Mouse (Mus musculus): Measurements from ENCODE around the gene Trim67. TPM values are rescaled to one million over a fixed set of nuclear protein-coding genes. Genes with fewer than 3 reads are reported as not detected.
A peak's percentile ranks its signal among the peaks of the same experiment; 100 is the strongest.
"Not testable (repeated sequence)": the region's sequence is repeated elsewhere in the genome, so short reads cannot be mapped to it uniquely, and the experiment has no call there.

Trim67 gene
- polyA plus RNA-seq, 1 experiment from 2014 or later: 29.6 TPM

GRCm38 (mm10) chr8:124836907-124837306 lies 44.0 kb downstream of the Trim67 start:
- H3K4me1 ChIP-seq (replicated peaks): 0 out of 2 replicates have a peak, but pooled peaks cover 7% of the 10 kb centered on the region
- H3K27me3 ChIP-seq: no peaks in the 10 kb centered on the region
- 87% methylated on average over 2 of the region's 2 CpGs for WGBS
- no peak overlapping the region for H3K4me2 ChIP-seq
- no peak overlapping the region for H3K4me3 ChIP-seq
- H3K27ac ChIP-seq (replicated peaks): no peak overlapping the region
- no peak for ATAC-seq (ENCODE audit: low FRiP score, low read depth)
- peaks cover 29% of the 10 kb centered on the region for H3K36me3 ChIP-seq
- no peak overlapping the region for H3K9ac ChIP-seq
- H3K9me3 ChIP-seq: no peaks in the 10 kb centered on the region

GRCm38 (mm10) chr8:124837956-124838355 lies 45.1 kb downstream of the Trim67 start:
- Histone ChIP-seq H3K36me3 (peaks cover 29% of the 10 kb centered on the region), H3K4me3 (no peak overlapping the region), H3K9me3 (no peaks in the 10 kb centered on the region), H3K4me1 (replicated peaks) (0 out of 2 replicates have a peak, but pooled peaks cover 7% of the 10 kb centered on the region), H3K9ac (no peak overlapping the region), H3K27ac (replicated peaks) (no peak overlapping the region), H3K4me2 (no peak overlapping the region), H3K27me3 (no peaks in the 10 kb centered on the region)
- 88% methylated on average over 2 of the region's 2 CpGs for WGBS
- no peak for ATAC-seq (ENCODE audit: low FRiP score, low read depth)

- no peaks in the 10 kb centered on the region for H3K9me3 ChIP-seq
- H3K36me3 ChIP-seq: peaks cover 29% of the 10 kb centered on the region
- H3K9ac ChIP-seq: no peak overlapping the region
- no peaks in the 10 kb centered on the region for H3K4me1 ChIP-seq (replicated peaks)
- no peak for ATAC-seq (ENCODE audit: low FRiP score, low read depth)
- no peak overlapping the region for H3K4me3 ChIP-seq
- no peaks in the 10 kb centered on the region for H3K27me3 ChIP-seq
- no peak overlapping the region for H3K27ac ChIP-seq (replicated peaks)
- no peak overlapping the region for H3K4me2 ChIP-seq
- 92% methylated on average over 10 of the region's 10 CpGs for WGBS
Observed at GRCm38 (mm10) chr8:124839371-124839770, 46.5 kb downstream of the Trim67 start.

GRCm38 (mm10) chr8:124840900-124841299 lies 48.0 kb downstream of the Trim67 start:
- Histone ChIP-seq H3K27ac (replicated peaks) (no peak overlapping the region), H3K27me3 (no peaks in the 10 kb centered on the region), H3K36me3 (peaks cover 29% of the 10 kb centered on the region), H3K4me3 (no peak overlapping the region), H3K9me3 (no peaks in the 10 kb centered on the region), H3K4me2 (no peak overlapping the region), H3K4me1 (replicated peaks) (no peaks in the 10 kb centered on the region), H3K9ac (no peak overlapping the region)
- 97% methylated on average over 7 of the region's 7 CpGs for WGBS
- no peak for ATAC-seq (ENCODE audit: low FRiP score, low read depth)

- H3K9me3 ChIP-seq: no peaks in the 10 kb centered on the region
- H3K4me2 ChIP-seq: no peak overlapping the region
- WGBS: 86% methylated on average over 10 of the region's 10 CpGs
- peaks cover 29% of the 10 kb centered on the region for H3K36me3 ChIP-seq
- H3K27me3 ChIP-seq: no peaks in the 10 kb centered on the region
- ATAC-seq (ENCODE audit: low FRiP score, low read depth): no peak
- H3K9ac ChIP-seq: no peak overlapping the region
- no peaks in the 10 kb centered on the region for H3K4me1 ChIP-seq (replicated peaks)
- no peak overlapping the region for H3K27ac ChIP-seq (replicated peaks)
- H3K4me3 ChIP-seq: no peak overlapping the region
Observed at GRCm38 (mm10) chr8:124841775-124842174, 48.9 kb downstream of the Trim67 start.

- H3K27me3 ChIP-seq; H3K4me2 ChIP-seq; H3K9me3 ChIP-seq; H3K4me3 ChIP-seq; H3K9ac ChIP-seq; H3K4me1 ChIP-seq (replicated peaks); ATAC-seq (ENCODE audit: low FRiP score, low read depth); H3K27ac ChIP-seq (replicated peaks): not testable (repeated sequence)
- 96% methylated on average over 1 of the region's 1 CpGs for WGBS
- peaks cover 29% of the 10 kb centered on the region for H3K36me3 ChIP-seq
Observed at GRCm38 (mm10) chr8:124842929-124843328, 50.0 kb downstream of the Trim67 start.

GRCm38 (mm10) chr8:124845131-124845530 lies 52.2 kb downstream of the Trim67 start:
- Histone ChIP-seq H3K27ac (replicated peaks) (no peak overlapping the region), H3K4me2 (no peak overlapping the region), H3K27me3 (no peaks in the 10 kb centered on the region), H3K4me3 (no peak overlapping the region), H3K4me1 (replicated peaks) (no peaks in the 10 kb centered on the region), H3K36me3 (peaks cover 10% of the 10 kb centered on the region), H3K9ac (no peak overlapping the region), H3K9me3 (no peaks in the 10 kb centered on the region)
- 79% methylated on average over 3 of the region's 3 CpGs for WGBS
- no peak for ATAC-seq (ENCODE audit: low FRiP score, low read depth)

- H3K9me3 ChIP-seq: no peaks in the 10 kb centered on the region
Observed at GRCm38 (mm10) chr8:124845573-124845972, 52.7 kb downstream of the Trim67 start.

GRCm38 (mm10) chr8:124853511-124853910 lies 60.6 kb downstream of the Trim67 start:
- Histone ChIP-seq H3K36me3 (peaks cover 50% of the 10 kb centered on the region), H3K27me3 (no peaks in the 10 kb centered on the region), H3K9ac (no peak overlapping the region), H3K4me3 (no peak overlapping the region), H3K4me2 (no peak overlapping the region), H3K9me3 (peaks cover 4% of the 10 kb centered on the region), H3K4me1 (replicated peaks) (no peaks in the 10 kb centered on the region), H3K27ac (replicated peaks) (no peak overlapping the region)
- ATAC-seq (ENCODE audit: low FRiP score, low read depth): no peak
- WGBS: 91% methylated on average over 1 of the region's 1 CpGs

More at GRCm38 (mm10) chr8:124845573-124845972, 52.7 kb downstream of the Trim67 start:
- H3K27ac ChIP-seq (replicated peaks): no peak overlapping the region
- no peak for ATAC-seq (ENCODE audit: low FRiP score, low read depth)
- no peak overlapping the region for H3K4me3 ChIP-seq
- WGBS: 94% methylated on average over 5 of the region's 5 CpGs
- no peaks in the 10 kb centered on the region for H3K4me1 ChIP-seq (replicated peaks)
- no peaks in the 10 kb centered on the region for H3K27me3 ChIP-seq
- H3K36me3 ChIP-seq: peaks cover 6% of the 10 kb centered on the region
- no peak overlapping the region for H3K4me2 ChIP-seq
- no peak overlapping the region for H3K9ac ChIP-seq

- Histone ChIP-seq H3K4me1 (replicated peaks) (peaks cover 17% of the 10 kb centered on the region), H3K9me3 (peaks cover 1% of the 10 kb centered on the region; the same call in 1 of the 2 replicates), H3K4me2 (no peak overlapping the region), H3K4me3 (no peak overlapping the region), H3K36me3 (peaks cover 47% of the 10 kb centered on the region), H3K27me3 (no peaks in the 10 kb centered on the region), H3K9ac (no peak overlapping the region), H3K27ac (replicated peaks) (no peak overlapping the region)
- ATAC-seq (ENCODE audit: low FRiP score, low read depth): no peak
Observed at GRCm38 (mm10) chr8:124859466-124859865, 66.6 kb downstream of the Trim67 start.

- Histone ChIP-seq H3K36me3 (peaks cover 40% of the 10 kb centered on the region), H3K4me1 (replicated peaks) (peaks cover 23% of the 10 kb centered on the region)
- ATAC-seq (ENCODE audit: low FRiP score, low read depth): no peak
Observed at GRCm38 (mm10) chr8:124860188-124860587, 67.3 kb downstream of the Trim67 start.

GRCm38 (mm10) chr8:124862321-124863162 lies 69.7 kb downstream of the Trim67 start, which contains the start of the genes Gnpat and 2810004N23Rik:
TSS of gene Gnpat (plus strand) at chr8:124863033.
TSS of gene 2810004N23Rik (minus strand) at chr8:124863120.
- H3K4me3 ChIP-seq: peak within 1 kb of the TSS; percentile 94
- WGBS: 1% methylated on average over 55 of the region's 55 CpGs
- peak; percentile 99 for ATAC-seq (ENCODE audit: low FRiP score, low read depth)
- no peaks in the 10 kb centered on the region for H3K27me3 ChIP-seq
- peak within 1 kb of the TSS; percentile 84 for H3K4me2 ChIP-seq
- H3K36me3 ChIP-seq: peaks cover 23% of the 10 kb centered on the region
- H3K4me1 ChIP-seq (replicated peaks): peaks cover 23% of the 10 kb centered on the region
- H3K27ac ChIP-seq (replicated peaks): peak within 1 kb of the TSS; percentile 94
- peak within 1 kb of the TSS; percentile 100 for H3K9ac ChIP-seq
- H3K9me3 ChIP-seq: no peaks in the 10 kb centered on the region

More at GRCm38 (mm10) chr8:124860188-124860587, 67.3 kb downstream of the Trim67 start:
- Histone ChIP-seq H3K4me3 (no peak overlapping the region), H3K9ac (no peak overlapping the region), H3K4me2 (no peak overlapping the region), H3K27ac (replicated peaks) (no peak overlapping the region), H3K9me3 (no peaks in the 10 kb centered on the region; the same call in 1 of the 2 replicates), H3K27me3 (no peaks in the 10 kb centered on the region)
- 95% methylated on average over 3 of the region's 3 CpGs for WGBS
